Mouse (Mus musculus) neural tube, embryonic 11.5 days (tissue): ENCODE measurements around the gene Map7d2. TPM values are rescaled to one million over a fixed set of nuclear protein-coding genes. Genes with fewer than 3 reads are reported as not detected.

ENCODE experiments used
- ATAC-seq: fragments of 200-750 bp; cut with Nextera tagmentation; 2 replicates; pipeline ENCODE4 v1.8.0; 2017; ENCODE audit warnings: moderate number of reproducible peaks, mild to moderate bottlenecking, moderate TSS enrichment, moderate library complexity; ENCODE audit not compliant: insufficient read depth, low FRiP score, low TSS enrichment
- DNase-seq: peaks from one replicate; pipeline ENCODE4 v3.0.0-alpha.2; 2015; ENCODE audit warnings: low spot score
- H3K27ac ChIP-seq: fragments of 300-500 bp; sonication (generic); 2 replicates; pipeline ENCODE4 v1.5.1; 2014; ENCODE audit warnings: low read depth, mild to moderate bottlenecking, low read length
- H3K27me3 ChIP-seq: fragments of 300-500 bp; sonication (generic); 2 replicates; pipeline ENCODE4 v1.6.1; 2014; ENCODE audit warnings: mild to moderate bottlenecking, low read length, mixed read lengths; ENCODE audit not compliant: control insufficient read depth, insufficient read depth
- H3K36me3 ChIP-seq: fragments of 300-500 bp; sonication (generic); 2 replicates; pipeline ENCODE4 v1.6.1; 2014; ENCODE audit warnings: mild to moderate bottlenecking, low read length, moderate library complexity, mixed read lengths; ENCODE audit not compliant: control insufficient read depth, insufficient read depth
- H3K4me1 ChIP-seq: fragments of 300-500 bp; sonication (generic); 2 replicates; pipeline ENCODE4 v1.6.1; 2014; ENCODE audit warnings: low read length, mixed read lengths; ENCODE audit not compliant: control insufficient read depth, insufficient read depth
- H3K4me2 ChIP-seq: fragments of 300-500 bp; sonication (generic); 2 replicates; pipeline ENCODE4 v1.6.1; 2014; ENCODE audit warnings: low read depth, mild to moderate bottlenecking, moderate library complexity
- H3K4me3 ChIP-seq: fragments of 300-500 bp; sonication (generic); 2 replicates; pipeline ENCODE4 v1.5.1; 2014; ENCODE audit warnings: low read depth, low read length
- H3K9ac ChIP-seq: fragments of 300-500 bp; sonication (generic); 2 replicates; pipeline ENCODE4 v1.6.1; 2014; ENCODE audit warnings: mild to moderate bottlenecking, low read length
- H3K9me3 ChIP-seq: fragments of 300-500 bp; sonication (generic); 2 replicates; pipeline ENCODE4 v1.6.1; 2016; ENCODE audit warnings: low read length; ENCODE audit not compliant: control insufficient read depth
- WGBS: fragments of 180-500 bp; shearing (Covaris S2); extraction: QIAGEN DNeasy Blood & Tissue Kit; methylation state at CpG from one replicate; pipeline ENCODE4 v1.1.7; 2014; 5-methylcytosine and 5-hydroxymethylcytosine counted together
- polyA plus RNA-seq: library from polyadenylated mRNA; unstranded; fragments of >200 nt; fragmentation: Nextera tagmentation; extraction: Ambion mirVana; gene quantifications from 2 replicates; pipeline ENCODE4 v1.2.1, GENCODE M21; 2014

Map7d2 gene
- polyA plus RNA-seq, 1 experiment from 2014 or later, result 14.9 TPM

DNA sequence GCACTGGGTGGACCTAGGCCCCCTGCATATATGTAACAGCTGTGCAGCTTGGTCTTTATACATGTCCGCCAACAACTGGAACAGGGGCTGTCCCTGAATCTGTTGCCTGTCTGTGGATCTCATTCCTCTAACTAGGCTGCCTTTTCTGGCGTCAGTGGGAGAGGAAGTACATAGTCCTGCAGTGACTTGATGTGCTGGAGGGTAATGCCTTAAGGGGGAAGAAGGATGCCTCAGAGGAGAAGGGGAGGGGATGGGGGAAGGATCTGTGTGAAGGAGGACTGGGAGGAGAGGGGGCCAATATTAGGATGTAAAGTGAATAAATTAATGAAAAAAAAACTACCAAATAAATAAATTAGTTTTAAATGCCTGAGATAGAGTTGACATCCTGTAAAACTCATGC is 88.8 kb downstream of the Map7d2 start:
- no peaks in the 10 kb centered on the region for H3K27me3 ChIP-seq
- 50% methylated on average over 2 of the region's 2 CpGs for WGBS
- no peaks in the 10 kb centered on the region for H3K9me3 ChIP-seq
- no peaks in the 10 kb centered on the region for H3K4me1 ChIP-seq
- no peak overlapping the region for H3K9ac ChIP-seq
- no peaks in the 10 kb centered on the region for H3K36me3 ChIP-seq
- DNase-seq (no peak), ATAC-seq (no peak)
- H3K4me3 ChIP-seq, result no peak overlapping the region
- H3K27ac ChIP-seq, result no peak overlapping the region
- H3K4me2 ChIP-seq, result no peak overlapping the region

DNA sequence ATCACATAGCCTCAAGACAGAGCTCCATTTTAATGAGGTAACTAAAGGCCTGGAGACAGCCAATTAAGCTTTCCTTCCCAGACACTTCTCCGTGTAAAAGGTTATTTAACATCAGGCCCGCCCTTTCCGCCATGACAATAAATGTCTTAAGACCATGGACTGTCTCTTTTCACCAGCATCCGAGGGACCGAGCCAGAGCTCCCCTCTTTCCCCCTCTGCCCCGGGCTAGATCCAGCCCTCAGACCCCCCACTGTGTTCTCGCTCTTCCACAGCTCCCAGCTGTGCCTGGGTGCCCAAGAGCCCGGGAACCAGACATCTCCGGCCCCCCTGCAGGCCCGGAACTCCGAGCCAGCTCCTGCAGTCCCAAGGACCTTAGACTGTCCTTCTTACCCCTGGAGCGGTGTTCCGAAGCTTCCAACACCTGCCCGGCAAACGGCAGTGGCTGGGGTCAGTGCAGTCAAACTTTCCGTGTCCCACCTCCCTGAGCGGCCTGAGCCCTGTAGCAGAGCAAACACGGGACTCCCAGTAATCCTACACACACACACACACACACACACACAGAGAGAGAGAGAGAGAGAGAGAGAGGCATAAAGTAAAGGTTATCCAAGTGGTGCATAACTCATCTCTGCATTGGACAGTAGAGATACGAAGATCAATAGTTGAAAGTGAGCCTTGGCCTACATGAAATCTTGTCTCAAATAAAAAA is 94.1 kb downstream of the Map7d2 start:
- no peaks in the 10 kb centered on the region for H3K9me3 ChIP-seq
- no peak overlapping the region for H3K9ac ChIP-seq
- H3K36me3 ChIP-seq, result no peaks in the 10 kb centered on the region
- ATAC-seq (no peak), DNase-seq (no peak)
- no peaks in the 10 kb centered on the region for H3K4me1 ChIP-seq
- H3K4me3 ChIP-seq, result no peak overlapping the region
- H3K27ac ChIP-seq, result no peak overlapping the region
- H3K4me2 ChIP-seq, result no peak overlapping the region
- no peaks in the 10 kb centered on the region for H3K27me3 ChIP-seq
- 63% methylated on average over 19 of the region's 19 CpGs for WGBS

DNA sequence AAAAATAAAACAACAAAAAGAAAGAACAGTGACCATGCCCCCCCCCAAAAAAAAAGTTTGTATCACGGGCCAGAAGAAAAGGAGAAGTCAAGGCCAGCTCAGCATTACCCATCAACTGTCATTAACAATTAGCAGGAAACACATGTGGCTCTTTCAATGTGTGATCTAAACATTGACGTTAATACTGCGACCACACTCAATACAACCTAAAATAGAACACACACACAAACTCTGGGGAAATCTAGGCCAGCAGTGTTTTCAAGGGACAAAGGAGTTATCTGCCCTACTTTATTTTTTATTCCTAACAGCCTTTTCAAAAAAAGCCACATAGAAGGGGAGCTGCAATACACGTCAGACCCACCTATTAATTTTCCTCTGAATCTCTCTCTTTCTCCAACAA is 94.7 kb downstream of the Map7d2 start:
- Histone ChIP-seq H3K36me3 (no peaks in the 10 kb centered on the region), H3K4me3 (no peak overlapping the region), H3K4me2 (no peak overlapping the region), H3K9me3 (no peaks in the 10 kb centered on the region), H3K9ac (no peak overlapping the region), H3K27ac (no peak overlapping the region), H3K4me1 (no peaks in the 10 kb centered on the region), H3K27me3 (no peaks in the 10 kb centered on the region)
- ATAC-seq, result no peak
- 83% methylated on average over 4 of the region's 4 CpGs for WGBS
- DNase-seq, result no peak

DNA sequence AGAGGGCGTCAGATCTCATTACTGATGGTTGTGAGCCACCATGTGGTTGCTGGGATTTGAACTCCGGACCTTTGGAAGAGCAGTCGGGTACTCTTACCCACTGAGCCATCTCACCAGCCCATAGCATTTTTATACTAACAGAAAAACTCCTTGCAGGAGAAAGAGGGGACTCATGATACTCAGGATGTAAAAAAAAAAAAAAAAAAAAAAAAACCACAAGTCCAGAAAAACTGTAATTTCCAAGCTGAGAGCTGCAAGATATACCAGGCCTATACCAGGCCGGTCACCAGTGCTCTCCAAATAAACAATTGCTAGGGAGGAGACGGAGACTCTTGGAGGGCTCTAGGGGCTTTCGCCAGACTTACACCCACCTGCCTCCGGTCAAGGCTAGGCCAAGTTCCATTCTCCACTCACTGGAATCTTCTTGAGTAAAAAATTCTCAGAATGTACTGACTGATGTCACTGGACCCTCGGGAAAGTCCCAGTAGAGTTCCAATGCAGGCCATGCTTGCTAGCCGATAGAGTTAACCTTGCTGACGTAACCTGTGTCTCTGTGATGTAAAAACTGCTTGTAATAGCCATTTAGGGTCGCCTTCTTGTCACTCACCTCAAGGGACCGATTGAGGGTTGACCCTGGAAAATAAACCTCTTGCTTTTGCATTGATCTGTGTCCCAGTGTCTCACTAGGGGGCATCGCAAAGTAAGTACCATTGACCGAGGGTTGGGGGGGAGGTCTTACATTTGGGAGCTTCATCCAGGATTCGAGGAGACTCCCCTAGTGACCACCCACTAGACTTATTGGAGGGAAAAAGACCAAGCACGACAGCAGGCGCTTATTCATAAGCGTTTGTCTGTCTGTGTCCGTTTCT is 95.7 kb downstream of the Map7d2 start:
- no peaks in the 10 kb centered on the region for H3K4me1 ChIP-seq
- ATAC-seq (no peak), DNase-seq (no peak)
- H3K27me3 ChIP-seq, result no peaks in the 10 kb centered on the region
- no peak overlapping the region for H3K9ac ChIP-seq
- 76% methylated on average over 19 of the region's 19 CpGs for WGBS
- H3K4me3 ChIP-seq, result no peak overlapping the region
- H3K27ac ChIP-seq, result no peak overlapping the region
- H3K36me3 ChIP-seq, result no peaks in the 10 kb centered on the region
- no peak overlapping the region for H3K4me2 ChIP-seq
- no peaks in the 10 kb centered on the region for H3K9me3 ChIP-seq

DNA sequence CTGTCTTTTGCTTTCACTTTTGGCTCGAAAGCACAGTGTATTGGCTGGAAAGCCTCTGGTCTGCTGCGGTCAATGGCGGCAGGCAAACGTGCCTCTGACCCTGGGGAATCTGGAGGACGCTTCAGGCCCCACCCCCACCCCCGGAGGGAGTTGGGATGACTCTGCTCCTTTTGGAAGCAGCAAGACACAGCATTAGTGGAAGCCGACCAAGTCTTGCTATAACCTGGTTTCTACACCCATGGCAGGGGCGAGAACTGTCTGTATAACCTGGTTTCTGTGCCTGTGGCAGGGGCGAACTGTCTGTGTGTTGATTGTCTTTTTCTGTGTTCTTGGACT is 96.3 kb downstream of the Map7d2 start:
- Histone ChIP-seq H3K27ac (no peak overlapping the region), H3K4me3 (no peak overlapping the region), H3K9me3 (no peaks in the 10 kb centered on the region), H3K9ac (no peak overlapping the region), H3K36me3 (no peaks in the 10 kb centered on the region), H3K4me2 (no peak overlapping the region), H3K4me1 (no peaks in the 10 kb centered on the region), H3K27me3 (no peaks in the 10 kb centered on the region)
- DNase-seq (no peak), ATAC-seq (no peak)
- WGBS, result 78% methylated on average over 9 of the region's 9 CpGs

DNA sequence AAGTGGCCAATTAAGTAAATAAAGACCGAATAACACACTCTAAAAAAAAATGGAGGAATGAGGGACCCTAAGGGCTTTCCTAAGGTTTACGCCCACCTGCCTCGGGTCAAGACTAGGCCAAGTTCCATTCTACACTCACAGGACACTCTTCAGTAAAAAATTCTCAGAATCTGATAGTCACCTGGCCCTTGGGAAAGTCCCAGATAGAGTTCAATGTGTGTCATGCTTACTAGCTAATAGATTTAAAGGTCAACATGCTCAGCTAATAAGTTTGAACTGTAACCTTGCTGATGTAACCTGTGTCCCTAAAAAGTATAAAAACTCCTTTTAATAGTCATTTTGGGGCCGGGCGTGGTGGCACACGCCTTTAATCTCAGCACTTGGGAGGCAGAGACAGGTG is 101.2 kb downstream of the Map7d2 start:
- H3K9ac ChIP-seq, result no peak overlapping the region
- H3K27ac ChIP-seq, result no peak overlapping the region
- no peaks in the 10 kb centered on the region for H3K9me3 ChIP-seq
- H3K4me3 ChIP-seq, result no peak overlapping the region
- ATAC-seq, result no peak
- WGBS, result 93% methylated on average over 6 of the region's 6 CpGs
- H3K4me2 ChIP-seq, result no peak overlapping the region
- no peaks in the 10 kb centered on the region for H3K4me1 ChIP-seq
- H3K27me3 ChIP-seq, result no peaks in the 10 kb centered on the region
- no peaks in the 10 kb centered on the region for H3K36me3 ChIP-seq
- DNase-seq, result no peak

DNA sequence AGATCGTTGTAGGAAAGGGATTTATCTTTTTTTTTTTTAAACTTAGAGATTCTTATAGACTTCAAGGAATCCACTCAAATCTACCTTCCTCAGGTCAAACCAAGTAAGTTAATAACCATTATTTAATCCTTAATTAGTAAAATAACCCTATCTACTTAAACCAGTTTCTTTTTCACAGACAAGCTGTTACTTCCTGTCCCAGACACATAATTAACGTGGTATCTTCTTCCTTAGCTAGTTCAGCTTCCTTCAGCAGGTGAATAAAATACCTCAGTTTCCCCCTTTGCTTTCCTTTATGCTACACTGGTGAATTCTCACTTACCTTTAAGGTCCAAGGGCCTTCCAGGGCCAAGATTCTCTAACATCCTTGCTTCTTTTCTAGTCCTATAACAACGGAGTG is 107.4 kb downstream of the Map7d2 start:
- WGBS, result 81% methylated on average over 3 of the region's 3 CpGs
- no peaks in the 10 kb centered on the region for H3K9me3 ChIP-seq
- H3K27me3 ChIP-seq, result no peaks in the 10 kb centered on the region
- no peak overlapping the region for H3K27ac ChIP-seq
- no peak for DNase-seq
- ATAC-seq, result no peak
- H3K4me1 ChIP-seq, result no peaks in the 10 kb centered on the region
- H3K9ac ChIP-seq, result no peak overlapping the region
- H3K4me2 ChIP-seq, result no peak overlapping the region
- no peaks in the 10 kb centered on the region for H3K36me3 ChIP-seq
- H3K4me3 ChIP-seq, result no peak overlapping the region

DNA sequence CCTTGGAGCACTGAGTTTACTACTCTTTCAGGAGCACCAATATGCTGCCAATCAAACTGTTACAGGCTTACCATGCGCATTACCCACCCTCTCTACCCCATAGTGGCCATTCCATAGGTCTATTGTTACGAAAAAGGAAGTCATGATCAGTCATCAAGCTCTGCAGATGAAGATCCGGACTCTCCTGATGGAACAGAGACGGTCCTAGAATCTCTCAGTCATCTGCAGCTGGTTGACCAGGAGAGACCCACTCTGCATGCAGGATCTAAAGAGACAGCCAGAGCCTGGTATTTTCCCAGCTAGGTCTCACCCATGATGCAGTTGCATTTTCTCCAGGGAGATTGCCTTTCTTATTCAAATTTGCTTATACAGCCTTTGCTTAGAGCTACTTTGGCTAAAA is 108.3 kb downstream of the Map7d2 start:
- Histone ChIP-seq H3K4me2 (no peak overlapping the region), H3K9me3 (no peaks in the 10 kb centered on the region), H3K4me3 (no peak overlapping the region), H3K9ac (no peak overlapping the region), H3K27me3 (no peaks in the 10 kb centered on the region), H3K27ac (no peak overlapping the region), H3K36me3 (no peaks in the 10 kb centered on the region), H3K4me1 (no peaks in the 10 kb centered on the region)
- WGBS, result 77% methylated on average over 4 of the region's 4 CpGs
- ATAC-seq (no peak), DNase-seq (no peak)

DNA sequence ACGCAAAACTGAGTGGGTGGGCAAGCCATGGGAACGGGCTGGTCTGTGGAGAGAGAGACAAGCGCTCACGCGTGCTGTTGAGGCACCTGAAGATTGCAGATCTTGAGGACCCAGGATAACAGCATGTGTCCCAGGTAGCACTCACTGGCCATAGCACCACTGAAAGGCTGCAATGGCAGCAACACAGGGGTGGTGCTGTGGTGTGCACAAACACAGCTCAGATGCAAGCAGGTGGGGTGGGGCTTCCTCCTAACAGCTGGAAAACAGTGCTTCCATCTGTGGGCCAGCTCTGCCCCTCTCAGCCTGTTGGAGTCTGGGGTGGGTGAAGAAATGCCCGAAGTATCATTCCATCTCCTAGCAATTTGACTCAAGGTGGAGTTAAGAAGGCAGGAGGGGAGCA is 112.0 kb downstream of the Map7d2 start, which contains the start of gene Bclaf3:
Gene Bclaf3, plus strand, starts transcription at position 301 of the 400 bp plus-strand sequence.
- no peak within 1 kb of the TSS for H3K4me3 ChIP-seq
- ATAC-seq (no peak), DNase-seq (no peak)
- 78% methylated on average over 6 of the region's 6 CpGs for WGBS
- no peak within 1 kb of the TSS for H3K9ac ChIP-seq
- no peaks in the 10 kb centered on the region for H3K9me3 ChIP-seq
- no peak within 1 kb of the TSS for H3K4me2 ChIP-seq
- no peak within 1 kb of the TSS for H3K27ac ChIP-seq
- no peaks in the 10 kb centered on the region for H3K4me1 ChIP-seq
- no peaks in the 10 kb centered on the region for H3K27me3 ChIP-seq
- H3K36me3 ChIP-seq, result no peaks in the 10 kb centered on the region
